Mouse (Mus musculus): Measurements from ENCODE around the gene Capns1. TPM values are rescaled to one million over a fixed set of nuclear protein-coding genes. Genes with fewer than 3 reads are reported as not detected.
"Not testable (repeated sequence)": the region's sequence is repeated elsewhere in the genome, so short reads cannot be mapped to it uniquely, and the experiment has no call there.

Capns1 gene
- total and polyA plus RNA-seq, 2 experiments: 65.5 to 253 TPM

- Histone ChIP-seq H3K9ac (ENCODE audit: low read depth, low read length) (no peak overlapping the region), H3K27me3 (ENCODE audit: control insufficient read depth, insufficient read depth, low read length) (no peaks in the 10 kb centered on the region), H3K4me3 (ENCODE audit: insufficient read depth, low read depth, low read length) (no peak overlapping the region), H3K79me2 (ENCODE audit: control insufficient read depth, insufficient read depth, low read length) (no peaks in the 10 kb centered on the region), H3K4me1 (ENCODE audit: control insufficient read depth, insufficient read depth, low read length) (no peaks in the 10 kb centered on the region), H3K36me3 (ENCODE audit: control insufficient read depth, insufficient read depth, low read length) (no peaks in the 10 kb centered on the region), H3K27ac (replicated peaks; ENCODE audit: insufficient read depth, low read depth, low read length) (no peak overlapping the region)
- TF ChIP-seq POLR2A (IDR thresholded peaks at IDR 0.05; ENCODE audit: extremely low read depth, insufficient read depth, low read length) (no peak), CTCF (IDR thresholded peaks at IDR 0.05; ENCODE audit: low read depth, low read length) (no peak)
- 52% methylated on average over 4 of the region's 4 CpGs for whole genome bisulfite sequencing
- no peak for DNase-seq (ENCODE audit: extremely low read depth, low read depth, low spot score)
These were observed 12.4 kb upstream of the Capns1 start for GRCm38 (mm10) chr7:30211025-30211424.

GRCm38 (mm10) chr7:30206364-30206763 lies 7.8 kb upstream of the Capns1 start:
- H3K4me3 ChIP-seq (ENCODE audit: insufficient read depth, low read depth, low read length); H3K27me3 ChIP-seq (ENCODE audit: control insufficient read depth, insufficient read depth, low read length); H3K4me1 ChIP-seq (ENCODE audit: control insufficient read depth, insufficient read depth, low read length); H3K9ac ChIP-seq (ENCODE audit: low read depth, low read length); H3K36me3 ChIP-seq (ENCODE audit: control insufficient read depth, insufficient read depth, low read length); H3K79me2 ChIP-seq (ENCODE audit: control insufficient read depth, insufficient read depth, low read length); DNase-seq (ENCODE audit: extremely low read depth, low read depth, low spot score); H3K27ac ChIP-seq (replicated peaks; ENCODE audit: insufficient read depth, low read depth, low read length): not testable (repeated sequence)
- WGBS: 53% methylated on average over 5 of the region's 5 CpGs

GRCm38 (mm10) chr7:30205383-30205782 lies 6.8 kb upstream of the Capns1 start:
- Histone ChIP-seq H3K27ac (replicated peaks; ENCODE audit: insufficient read depth, low read depth, low read length) (no peak overlapping the region), H3K79me2 (ENCODE audit: control insufficient read depth, insufficient read depth, low read length) (no peaks in the 10 kb centered on the region), H3K36me3 (ENCODE audit: control insufficient read depth, insufficient read depth, low read length) (no peaks in the 10 kb centered on the region), H3K9ac (ENCODE audit: low read depth, low read length) (no peak overlapping the region), H3K4me3 (ENCODE audit: insufficient read depth, low read depth, low read length) (no peak overlapping the region), H3K27me3 (ENCODE audit: control insufficient read depth, insufficient read depth, low read length) (no peaks in the 10 kb centered on the region), H3K4me1 (ENCODE audit: control insufficient read depth, insufficient read depth, low read length) (no peaks in the 10 kb centered on the region)
- WGBS: 6% methylated on average over 2 of the region's 2 CpGs
- DNase-seq (ENCODE audit: extremely low read depth, low read depth, low spot score): peak; percentile 59
- no peak for TF ChIP-seq POLR2A (IDR thresholded peaks at IDR 0.05; ENCODE audit: extremely low read depth, insufficient read depth, low read length)
- peak; percentile 69 for TF ChIP-seq CTCF (IDR thresholded peaks at IDR 0.05; ENCODE audit: low read depth, low read length)

- no peak for DNase-seq (ENCODE audit: extremely low read depth, low read depth, low spot score)
- H3K27ac ChIP-seq (replicated peaks; ENCODE audit: insufficient read depth, low read depth, low read length): no peak overlapping the region
- no peak overlapping the region for H3K4me3 ChIP-seq (ENCODE audit: insufficient read depth, low read depth, low read length)
- 34% methylated on average over 8 of the region's 8 CpGs for WGBS
- H3K4me1 ChIP-seq (ENCODE audit: control insufficient read depth, insufficient read depth, low read length): no peaks in the 10 kb centered on the region
- no peaks in the 10 kb centered on the region for H3K27me3 ChIP-seq (ENCODE audit: control insufficient read depth, insufficient read depth, low read length)
- no peak overlapping the region for H3K9ac ChIP-seq (ENCODE audit: low read depth, low read length)
- H3K36me3 ChIP-seq (ENCODE audit: control insufficient read depth, insufficient read depth, low read length): no peaks in the 10 kb centered on the region
- H3K79me2 ChIP-seq (ENCODE audit: control insufficient read depth, insufficient read depth, low read length): no peaks in the 10 kb centered on the region
- TF ChIP-seq CTCF (IDR thresholded peaks at IDR 0.05; ENCODE audit: low read depth, low read length) (no peak), POLR2A (IDR thresholded peaks at IDR 0.05; ENCODE audit: extremely low read depth, insufficient read depth, low read length) (no peak)
These were observed 5.8 kb upstream of the Capns1 start for GRCm38 (mm10) chr7:30204380-30204779.

GRCm38 (mm10) chr7:30202895-30203690 lies 4.5 kb upstream of the Capns1 start:
- Histone ChIP-seq H3K27me3 (ENCODE audit: control insufficient read depth, insufficient read depth, low read length) (no peaks in the 10 kb centered on the region), H3K4me1 (ENCODE audit: control insufficient read depth, insufficient read depth, low read length) (no peaks in the 10 kb centered on the region), H3K27ac (replicated peaks; ENCODE audit: insufficient read depth, low read depth, low read length) (no peak overlapping the region), H3K9ac (ENCODE audit: low read depth, low read length) (no peak overlapping the region), H3K36me3 (ENCODE audit: control insufficient read depth, insufficient read depth, low read length) (no peaks in the 10 kb centered on the region), H3K4me3 (ENCODE audit: insufficient read depth, low read depth, low read length) (no peak overlapping the region), H3K79me2 (ENCODE audit: control insufficient read depth, insufficient read depth, low read length) (no peaks in the 10 kb centered on the region)
- WGBS: 57% methylated on average over 11 of the region's 11 CpGs
- TF ChIP-seq POLR2A (IDR thresholded peaks at IDR 0.05; ENCODE audit: extremely low read depth, insufficient read depth, low read length): no peak
- TF ChIP-seq CTCF (IDR thresholded peaks at IDR 0.05; ENCODE audit: low read depth, low read length): no peak
- peak; percentile 23 for DNase-seq (ENCODE audit: extremely low read depth, low read depth, low spot score)

GRCm38 (mm10) chr7:30200661-30201060 lies 2.0 kb upstream of the Capns1 start:
- DNase-seq (ENCODE audit: extremely low read depth, low read depth, low spot score); H3K79me2 ChIP-seq (ENCODE audit: control insufficient read depth, insufficient read depth, low read length); H3K9ac ChIP-seq (ENCODE audit: low read depth, low read length); H3K36me3 ChIP-seq (ENCODE audit: control insufficient read depth, insufficient read depth, low read length); H3K27me3 ChIP-seq (ENCODE audit: control insufficient read depth, insufficient read depth, low read length); H3K4me1 ChIP-seq (ENCODE audit: control insufficient read depth, insufficient read depth, low read length); H3K27ac ChIP-seq (replicated peaks; ENCODE audit: insufficient read depth, low read depth, low read length); H3K4me3 ChIP-seq (ENCODE audit: insufficient read depth, low read depth, low read length): not testable (repeated sequence)
- 88% methylated on average over 5 of the region's 5 CpGs for WGBS

Measured in liver, adult 2 months (tissue).